Mouse (Mus musculus): Measurements from ENCODE around the gene Purb. TPM values are rescaled to one million over a fixed set of nuclear protein-coding genes. Genes with fewer than 3 reads are reported as not detected.

The Purb gene
- polyA plus RNA-seq, 1 experiment from 2014 or later: 22.1 TPM

DNA sequence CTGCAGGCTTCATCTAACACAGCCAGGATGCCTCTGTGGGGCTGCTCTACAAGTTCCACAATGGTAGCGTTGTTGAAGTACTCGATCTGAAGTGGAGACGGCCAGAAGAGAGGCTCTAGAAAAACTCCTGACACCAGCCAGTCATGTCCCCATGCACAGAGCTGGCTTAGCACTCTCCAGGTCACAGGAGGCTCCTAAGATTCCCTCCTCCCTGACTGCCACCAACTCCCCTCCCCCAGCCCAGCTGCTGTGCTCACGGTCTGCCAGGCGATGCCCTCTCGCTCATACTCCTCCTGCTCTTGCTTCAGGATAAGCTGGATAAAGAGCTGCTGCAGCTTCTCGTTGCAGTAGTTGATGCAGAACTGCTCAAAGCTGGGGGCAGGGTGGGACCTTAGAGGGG, 39.1 kb upstream of the Purb start:
- no peak for ATAC-seq (replicated peaks; ENCODE audit: extremely low read depth, insufficient read depth, low FRiP score)
- Histone ChIP-seq H3K36me3 (ENCODE audit: control insufficient read depth, insufficient read depth) (no peaks in the 10 kb centered on the region), H3K4me1 (ENCODE audit: control insufficient read depth, insufficient read depth, low read length) (0 out of 2 replicates have a peak, but pooled peaks cover 3% of the 10 kb centered on the region), H3K9ac (ENCODE audit: low read length) (no peak overlapping the region), H3K4me3 (ENCODE audit: low read length) (no peak overlapping the region), H3K27ac (ENCODE audit: low read length) (no peak overlapping the region), H3K27me3 (ENCODE audit: control insufficient read depth, insufficient read depth, low read length) (no peaks in the 10 kb centered on the region), H3K9me3 (replicated peaks; ENCODE audit: control insufficient read depth, low read length) (no peaks in the 10 kb centered on the region), H3K4me2 (ENCODE audit: low read depth, low read length) (no peak overlapping the region)
- 32% methylated on average over 7 of the region's 7 CpGs for WGBS

DNA sequence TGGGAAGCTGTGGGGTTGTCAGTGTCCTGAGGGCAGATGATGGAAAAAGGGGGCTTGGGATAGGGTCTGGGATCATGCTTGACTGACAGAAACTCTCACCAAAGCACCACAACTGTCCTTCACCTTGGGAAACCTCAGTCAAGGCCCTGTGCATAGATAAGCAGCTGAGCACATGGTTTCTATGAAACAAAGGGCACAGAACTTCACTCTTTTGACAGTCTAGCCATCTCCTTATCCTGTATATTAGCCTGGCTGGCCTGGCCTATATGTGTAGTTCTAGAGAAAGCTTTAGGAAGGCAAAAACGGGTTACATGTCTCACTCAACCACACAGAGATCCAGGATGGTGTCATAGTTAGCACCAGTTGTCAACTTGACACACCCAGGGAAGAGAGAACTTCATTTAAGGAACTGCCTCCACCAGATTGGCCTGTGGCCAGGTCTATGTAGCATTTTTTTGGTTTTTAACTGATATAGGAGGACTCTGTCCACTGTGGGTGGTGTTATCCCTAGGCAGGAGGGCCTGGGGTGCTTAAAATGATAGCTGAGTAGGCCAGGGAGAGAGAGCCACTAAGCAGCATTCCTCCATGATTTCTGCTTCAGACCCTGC, 32.7 kb upstream of the Purb start:
- 33% methylated on average over 1 of the region's 1 CpGs for WGBS
- H3K4me1 ChIP-seq (ENCODE audit: control insufficient read depth, insufficient read depth, low read length): no peaks in the 10 kb centered on the region
- ATAC-seq (replicated peaks; ENCODE audit: extremely low read depth, insufficient read depth, low FRiP score): no peak

DNA sequence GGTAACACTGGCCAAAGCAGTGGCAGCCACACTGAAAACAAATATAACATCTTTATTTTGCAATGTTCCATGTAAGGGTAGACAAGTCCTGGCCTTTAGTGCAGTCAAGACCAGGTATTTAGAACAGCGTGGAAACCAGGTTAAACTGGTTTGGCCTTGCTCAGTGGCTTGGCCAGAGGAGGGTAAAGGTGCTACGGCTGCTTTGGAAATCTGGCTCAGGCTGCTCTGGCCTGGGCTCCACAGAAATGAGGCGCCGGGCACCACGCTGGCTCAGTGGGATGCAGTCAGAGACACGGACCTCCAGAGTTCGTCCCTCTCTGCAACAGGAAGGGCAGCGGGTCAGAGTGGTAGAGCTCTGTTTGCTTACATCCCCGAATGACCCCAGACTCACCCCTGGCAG, 30.8 kb upstream of the Purb start:
- H3K27ac ChIP-seq (ENCODE audit: low read length): no peak overlapping the region
- 74% methylated on average over 9 of the region's 9 CpGs for WGBS
- no peaks in the 10 kb centered on the region for H3K36me3 ChIP-seq (ENCODE audit: control insufficient read depth, insufficient read depth)
- ATAC-seq (replicated peaks; ENCODE audit: extremely low read depth, insufficient read depth, low FRiP score): no peak; the same call in 1 of the 2 replicates
- H3K4me3 ChIP-seq (ENCODE audit: low read length): no peak overlapping the region
- H3K9me3 ChIP-seq (replicated peaks; ENCODE audit: control insufficient read depth, low read length): no peaks in the 10 kb centered on the region
- no peak overlapping the region for H3K4me2 ChIP-seq (ENCODE audit: low read depth, low read length)
- H3K27me3 ChIP-seq (ENCODE audit: control insufficient read depth, insufficient read depth, low read length): no peaks in the 10 kb centered on the region
- H3K4me1 ChIP-seq (ENCODE audit: control insufficient read depth, insufficient read depth, low read length): no peaks in the 10 kb centered on the region
- H3K9ac ChIP-seq (ENCODE audit: low read length): no peak overlapping the region

More for the DNA sequence above, 32.7 kb upstream of the Purb start:
- no peak overlapping the region for H3K9ac ChIP-seq (ENCODE audit: low read length)
- no peaks in the 10 kb centered on the region for H3K36me3 ChIP-seq (ENCODE audit: control insufficient read depth, insufficient read depth)
- H3K27me3 ChIP-seq (ENCODE audit: control insufficient read depth, insufficient read depth, low read length): no peaks in the 10 kb centered on the region
- H3K27ac ChIP-seq (ENCODE audit: low read length): no peak overlapping the region
- H3K9me3 ChIP-seq (replicated peaks; ENCODE audit: control insufficient read depth, low read length): no peaks in the 10 kb centered on the region
- H3K4me3 ChIP-seq (ENCODE audit: low read length): no peak overlapping the region
- H3K4me2 ChIP-seq (ENCODE audit: low read depth, low read length): no peak overlapping the region

GRCm38 (mm10) chr11:6504689-6505088, 29.0 kb upstream of the Purb start:
- no peak overlapping the region for H3K27ac ChIP-seq (ENCODE audit: low read length)
- no peaks in the 10 kb centered on the region for H3K9me3 ChIP-seq (replicated peaks; ENCODE audit: control insufficient read depth, low read length)
- H3K4me3 ChIP-seq (ENCODE audit: low read length): no peak overlapping the region
- no peaks in the 10 kb centered on the region for H3K27me3 ChIP-seq (ENCODE audit: control insufficient read depth, insufficient read depth, low read length)
- no peak for ATAC-seq (replicated peaks; ENCODE audit: extremely low read depth, insufficient read depth, low FRiP score)
- H3K4me2 ChIP-seq (ENCODE audit: low read depth, low read length): no peak overlapping the region
- H3K4me1 ChIP-seq (ENCODE audit: control insufficient read depth, insufficient read depth, low read length): no peaks in the 10 kb centered on the region
- no peak overlapping the region for H3K9ac ChIP-seq (ENCODE audit: low read length)
- 75% methylated on average over 6 of the region's 6 CpGs for WGBS
- no peaks in the 10 kb centered on the region for H3K36me3 ChIP-seq (ENCODE audit: control insufficient read depth, insufficient read depth)

DNA sequence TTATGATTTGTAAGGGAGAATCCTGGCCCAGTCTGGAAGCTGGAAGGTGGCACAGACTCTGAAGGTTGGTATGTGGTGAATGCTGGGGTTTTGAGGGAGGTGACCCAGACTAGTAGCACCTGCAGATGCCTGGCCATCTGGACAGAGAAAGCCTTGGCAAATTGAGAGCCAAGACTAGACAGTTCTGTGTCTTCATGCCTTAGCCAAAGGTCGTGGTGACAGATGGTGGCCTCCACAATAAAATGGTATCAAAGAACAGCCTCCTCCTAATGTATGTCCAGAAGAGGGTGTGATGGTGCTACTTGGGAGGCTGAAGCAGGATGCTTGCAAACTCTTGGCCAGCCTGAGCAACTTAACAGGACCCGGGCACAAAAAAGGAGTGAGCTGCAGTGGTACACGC, 28.5 kb upstream of the Purb start:
- Histone ChIP-seq H3K4me1 (ENCODE audit: control insufficient read depth, insufficient read depth, low read length) (no peaks in the 10 kb centered on the region), H3K4me3 (ENCODE audit: low read length) (no peak overlapping the region), H3K36me3 (ENCODE audit: control insufficient read depth, insufficient read depth) (no peaks in the 10 kb centered on the region), H3K27ac (ENCODE audit: low read length) (no peak overlapping the region), H3K4me2 (ENCODE audit: low read depth, low read length) (no peak overlapping the region), H3K9ac (ENCODE audit: low read length) (no peak overlapping the region), H3K9me3 (replicated peaks; ENCODE audit: control insufficient read depth, low read length) (no peaks in the 10 kb centered on the region), H3K27me3 (ENCODE audit: control insufficient read depth, insufficient read depth, low read length) (no peaks in the 10 kb centered on the region)
- 71% methylated on average over 3 of the region's 3 CpGs for WGBS
- no peak for ATAC-seq (replicated peaks; ENCODE audit: extremely low read depth, insufficient read depth, low FRiP score)

DNA sequence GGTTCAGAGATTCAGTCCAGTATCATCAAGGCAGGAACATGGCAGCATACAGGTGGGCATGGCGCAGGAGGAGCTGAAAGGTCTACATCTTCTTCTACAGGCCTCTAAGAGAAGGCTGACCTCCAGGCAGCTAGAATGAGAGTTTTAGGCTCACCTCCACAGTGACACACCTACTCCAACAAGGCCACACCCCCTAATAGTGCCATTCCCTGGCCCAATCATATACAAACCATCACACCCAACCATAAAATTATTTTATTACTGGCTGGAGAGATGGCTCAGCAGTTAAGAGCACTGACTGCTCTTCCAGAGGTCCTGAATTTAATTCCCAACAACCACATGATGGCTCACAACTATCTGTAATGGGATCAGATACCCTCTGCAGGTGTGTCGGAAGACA, 26.8 kb upstream of the Purb start:
- Histone ChIP-seq H3K36me3 (ENCODE audit: control insufficient read depth, insufficient read depth) (no peaks in the 10 kb centered on the region), H3K4me2 (ENCODE audit: low read depth, low read length) (no peak overlapping the region), H3K27ac (ENCODE audit: low read length) (no peak overlapping the region), H3K9me3 (replicated peaks; ENCODE audit: control insufficient read depth, low read length) (no peaks in the 10 kb centered on the region), H3K9ac (ENCODE audit: low read length) (no peak overlapping the region), H3K4me1 (ENCODE audit: control insufficient read depth, insufficient read depth, low read length) (no peaks in the 10 kb centered on the region), H3K4me3 (ENCODE audit: low read length) (no peak overlapping the region), H3K27me3 (ENCODE audit: control insufficient read depth, insufficient read depth, low read length) (no peaks in the 10 kb centered on the region)
- ATAC-seq (replicated peaks; ENCODE audit: extremely low read depth, insufficient read depth, low FRiP score): no peak
- 93% methylated on average over 2 of the region's 2 CpGs for WGBS

GRCm38 (mm10) chr11:6497311-6497948, 21.7 kb upstream of the Purb start:
- ATAC-seq (replicated peaks; ENCODE audit: extremely low read depth, insufficient read depth, low FRiP score): no peak
- H3K27me3 ChIP-seq (ENCODE audit: control insufficient read depth, insufficient read depth, low read length): no peaks in the 10 kb centered on the region

DNA sequence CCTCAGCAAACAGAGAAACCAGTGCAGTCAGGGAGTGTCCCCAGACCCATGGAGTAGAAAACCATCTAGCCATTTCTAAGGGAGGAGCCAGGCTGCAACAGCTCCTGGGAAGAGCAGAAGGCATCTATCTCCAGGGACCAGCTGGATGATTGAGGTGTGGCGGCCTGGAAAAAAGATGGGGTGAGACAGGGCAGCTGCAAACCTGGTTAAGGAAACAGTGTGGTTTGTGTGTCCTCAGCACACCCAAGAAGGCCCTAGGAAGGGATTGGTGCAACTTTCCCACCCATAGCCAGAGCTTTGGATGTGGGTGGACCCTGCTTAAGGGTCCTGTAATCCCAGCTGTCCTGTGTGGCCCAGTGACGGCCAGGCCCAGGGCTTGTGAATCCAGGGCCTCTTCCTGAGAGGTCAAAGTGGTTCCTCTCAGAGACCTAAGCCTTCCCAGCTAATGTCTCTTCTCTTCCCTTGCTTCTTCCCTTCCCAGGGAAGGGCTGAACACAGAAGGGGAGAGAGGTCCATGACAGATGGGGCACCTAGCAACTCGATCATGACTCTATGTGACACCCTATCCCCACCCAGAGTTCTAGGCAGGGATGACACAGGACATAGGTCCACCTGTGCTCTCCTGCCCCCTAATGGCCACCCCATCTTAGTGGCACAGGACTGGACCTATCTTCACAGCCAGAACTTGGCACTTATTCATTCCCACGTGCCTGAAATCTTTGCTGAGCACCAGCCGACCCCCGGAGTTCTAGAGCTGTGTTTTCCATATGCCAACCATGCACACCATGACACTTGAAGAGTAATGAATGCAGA, 14.2 kb upstream of the Purb start:
- Histone ChIP-seq H3K4me2 (ENCODE audit: low read depth, low read length) (no peak overlapping the region), H3K27me3 (ENCODE audit: control insufficient read depth, insufficient read depth, low read length) (no peaks in the 10 kb centered on the region), H3K9ac (ENCODE audit: low read length) (no peak overlapping the region), H3K4me1 (ENCODE audit: control insufficient read depth, insufficient read depth, low read length) (no peaks in the 10 kb centered on the region), H3K36me3 (ENCODE audit: control insufficient read depth, insufficient read depth) (no peaks in the 10 kb centered on the region), H3K27ac (ENCODE audit: low read length) (no peak overlapping the region), H3K4me3 (ENCODE audit: low read length) (no peak overlapping the region), H3K9me3 (replicated peaks; ENCODE audit: control insufficient read depth, low read length) (no peaks in the 10 kb centered on the region; the same call in 1 of the 2 replicates)
- ATAC-seq (replicated peaks; ENCODE audit: extremely low read depth, insufficient read depth, low FRiP score): peak; percentile 45
- WGBS: 41% methylated on average over 6 of the region's 6 CpGs

More at GRCm38 (mm10) chr11:6497311-6497948, 21.7 kb upstream of the Purb start:
- H3K4me2 ChIP-seq (ENCODE audit: low read depth, low read length): no peak overlapping the region
- H3K9me3 ChIP-seq (replicated peaks; ENCODE audit: control insufficient read depth, low read length): no peaks in the 10 kb centered on the region; the same call in 1 of the 2 replicates
- 67% methylated on average over 12 of the region's 12 CpGs for WGBS
- no peak overlapping the region for H3K27ac ChIP-seq (ENCODE audit: low read length)
- no peak overlapping the region for H3K9ac ChIP-seq (ENCODE audit: low read length)
- no peak overlapping the region for H3K4me3 ChIP-seq (ENCODE audit: low read length)
- H3K36me3 ChIP-seq (ENCODE audit: control insufficient read depth, insufficient read depth): no peaks in the 10 kb centered on the region
- H3K4me1 ChIP-seq (ENCODE audit: control insufficient read depth, insufficient read depth, low read length): no peaks in the 10 kb centered on the region

DNA sequence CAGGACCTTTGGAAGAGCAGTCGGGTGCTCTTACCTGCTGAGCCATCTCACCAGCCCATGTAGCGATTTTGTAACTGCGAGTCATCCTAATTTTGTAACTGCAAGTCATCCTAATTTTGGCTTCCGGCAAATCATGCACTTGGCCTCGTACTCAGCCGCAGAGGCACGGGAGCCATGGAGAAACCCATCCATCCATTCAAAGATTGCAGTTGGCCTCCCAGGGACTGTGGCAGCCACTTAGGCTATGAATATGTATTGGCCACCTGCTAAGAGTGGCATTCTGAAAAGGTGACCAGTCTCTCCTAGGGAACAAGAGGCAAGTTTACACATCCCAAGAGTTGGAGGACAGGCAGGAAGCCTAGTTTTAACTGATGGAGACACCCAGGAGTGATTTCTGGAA, 13.5 kb upstream of the Purb start:
- no peaks in the 10 kb centered on the region for H3K36me3 ChIP-seq (ENCODE audit: control insufficient read depth, insufficient read depth)
- no peak for ATAC-seq (replicated peaks; ENCODE audit: extremely low read depth, insufficient read depth, low FRiP score)
- no peaks in the 10 kb centered on the region; the same call in 1 of the 2 replicates for H3K9me3 ChIP-seq (replicated peaks; ENCODE audit: control insufficient read depth, low read length)
- no peaks in the 10 kb centered on the region for H3K4me1 ChIP-seq (ENCODE audit: control insufficient read depth, insufficient read depth, low read length)
- 89% methylated on average over 7 of the region's 7 CpGs for WGBS
- no peaks in the 10 kb centered on the region for H3K27me3 ChIP-seq (ENCODE audit: control insufficient read depth, insufficient read depth, low read length)
- H3K27ac ChIP-seq (ENCODE audit: low read length): no peak overlapping the region
- no peak overlapping the region for H3K4me3 ChIP-seq (ENCODE audit: low read length)
- no peak overlapping the region for H3K9ac ChIP-seq (ENCODE audit: low read length)
- H3K4me2 ChIP-seq (ENCODE audit: low read depth, low read length): no peak overlapping the region

Measured in heart, embryonic 16.5 days (tissue).